Mouse (Mus musculus) megakaryocyte-erythroid progenitor cell, adult 5-6 weeks (primary cell): ENCODE results near the gene Soat2. TPM values are rescaled to one million over a fixed set of nuclear protein-coding genes. Genes with fewer than 3 reads are reported as not detected.

Source experiments
- ATAC-seq: replicated peaks from 2 replicates; pipeline ENCODE4 v1.8.0; 2016; ENCODE audit warnings: mild to moderate bottlenecking, inconsistent platforms; ENCODE audit not compliant: severe bottlenecking, poor library complexity, low FRiP score, low TSS enrichment
- total RNA-seq, 2 experiments: library from RNA; stranded (forward) in 1 of 2; stranded (reverse) in 1 of 2; fragments of 200-1000, 215-1000 nt in 1 of 2; fragments of >200 nt in 1 of 2; fragmentation: Nextera tagmentation in 1 of 2; gene quantifications; 2 replicates each; pipeline ENCODE4 v1.2.3; 2014 to 2017

Soat2 gene
- total RNA-seq, 2 experiments from 2014 or later, result 8.9 to 15.4 TPM

DNA sequence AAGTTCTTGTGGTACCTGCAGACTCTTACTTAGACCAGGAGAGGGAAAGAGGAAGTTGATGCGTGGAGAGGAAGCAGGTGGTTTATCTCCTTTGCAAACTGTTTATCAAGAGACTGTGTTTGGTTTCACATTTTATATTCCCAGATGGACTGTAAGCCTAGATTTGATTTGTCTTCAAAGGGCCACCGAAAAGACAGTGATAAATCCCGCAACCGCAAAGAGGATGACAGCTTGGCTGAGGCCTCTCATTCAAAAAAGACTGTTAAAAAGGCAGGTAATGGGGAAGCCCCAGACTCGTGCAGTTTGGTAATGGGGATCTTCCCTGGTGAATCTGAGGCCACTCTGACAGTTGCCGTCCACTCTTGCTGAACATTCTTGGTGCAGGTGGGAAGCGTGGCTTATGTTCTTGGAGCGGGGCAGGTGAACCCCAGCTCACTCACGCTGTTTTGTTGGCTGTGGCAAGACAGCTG lies 57.8 kb downstream of the Soat2 start:
- ATAC-seq, result no peak

DNA sequence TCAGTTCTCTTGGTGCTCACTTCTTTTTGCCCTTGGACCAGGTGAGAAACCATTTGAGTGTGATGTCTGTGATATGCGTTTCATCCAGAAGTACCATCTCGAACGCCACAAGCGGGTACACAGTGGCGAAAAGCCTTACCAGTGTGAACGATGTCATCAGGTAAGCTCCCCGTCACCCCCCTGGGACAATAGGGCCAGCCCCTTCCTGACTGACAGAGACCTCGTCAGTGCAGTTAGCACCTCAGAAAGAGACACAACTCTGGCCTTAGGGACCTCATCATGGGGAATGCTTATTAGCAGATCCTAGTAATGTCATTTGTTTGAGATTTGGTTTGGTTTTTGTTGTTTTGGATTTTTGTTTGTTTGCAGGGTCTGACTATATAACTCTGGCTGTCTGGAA lies 58.8 kb downstream of the Soat2 start:
- no peak for ATAC-seq

DNA sequence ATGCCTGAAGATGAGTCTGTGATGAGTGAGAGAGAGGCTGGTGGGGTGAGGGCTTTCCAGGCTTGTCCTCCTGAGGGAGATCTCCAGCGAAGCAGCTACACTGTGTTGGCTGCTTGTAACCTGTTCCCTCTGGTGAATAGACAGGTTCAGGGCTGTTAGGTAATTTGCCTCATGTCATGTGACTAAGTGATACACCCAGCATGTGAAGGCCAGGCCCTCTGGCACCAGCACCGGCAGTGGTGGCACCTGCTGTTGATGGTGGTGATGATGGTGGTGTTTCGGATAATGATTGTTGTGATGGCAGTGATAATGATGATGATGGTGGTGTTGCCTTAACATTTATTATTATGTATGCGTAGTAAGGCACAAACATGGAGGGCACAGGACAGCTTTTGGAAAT lies 60.5 kb downstream of the Soat2 start:
- no peak for ATAC-seq

DNA sequence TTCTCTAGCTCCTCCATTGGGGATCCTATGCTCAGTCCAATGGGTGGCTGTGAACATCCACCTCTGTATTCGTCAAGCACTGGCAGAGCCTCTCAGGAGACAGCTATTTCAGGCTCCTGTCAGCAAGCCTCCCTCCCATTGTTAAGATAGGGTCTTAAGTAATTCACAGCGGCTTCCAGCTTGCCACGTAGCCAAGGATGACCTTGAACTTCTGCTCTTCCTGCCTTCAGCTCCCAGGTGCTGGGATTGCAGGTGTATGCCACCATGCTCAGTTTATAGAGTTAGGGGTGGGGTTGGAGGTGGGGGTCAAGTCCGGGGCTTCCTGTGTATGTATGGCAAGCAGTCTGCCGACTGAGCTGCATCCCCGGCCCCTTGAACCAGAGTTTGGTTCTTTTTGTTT lies 61.6 kb downstream of the Soat2 start:
- ATAC-seq, result no peak

Other genes starting within 250 kb of the Soat2 start
- not detected in 2 replicates for gene Krt4, start 225.8 kb upstream of the Soat2 start, total RNA-seq (2014; fragmentation: Nextera tagmentation)
- not detected in 2 replicates for gene Krt4, start 225.8 kb upstream of the Soat2 start, total RNA-seq (2017)
- gene Krt79, start 210.2 kb upstream of the Soat2 start, total RNA-seq (2014; fragmentation: Nextera tagmentation), result not detected in 2 replicates
- gene Krt79, start 210.2 kb upstream of the Soat2 start, total RNA-seq (2017), result not detected in 2 replicates
- not detected in 2 replicates for gene Krt78, start 196.2 kb upstream of the Soat2 start, total RNA-seq (2014; fragmentation: Nextera tagmentation)
- gene Krt78, start 196.2 kb upstream of the Soat2 start, total RNA-seq (2017), result not detected in 2 replicates
- gene Krt8, start 146.0 kb upstream of the Soat2 start, total RNA-seq (2014; fragmentation: Nextera tagmentation), result 0.17 and 1.5 TPM in 2 replicates
- 0.27 TPM in 1 of 2 replicates, not detected in the other for gene Krt8, start 146.0 kb upstream of the Soat2 start, total RNA-seq (2017)
- gene Krt18, start 122.3 kb upstream of the Soat2 start, total RNA-seq (2014; fragmentation: Nextera tagmentation), result 8.3 TPM in 1 of 2 replicates, not detected in the other
- gene Krt18, start 122.3 kb upstream of the Soat2 start, total RNA-seq (2017), result 7.2 and 11.5 TPM in 2 replicates
- 328 and 355 TPM in 2 replicates for gene Eif4b, start 76.8 kb upstream of the Soat2 start, total RNA-seq (2014; fragmentation: Nextera tagmentation)
- 527 and 549 TPM in 2 replicates for gene Eif4b, start 76.8 kb upstream of the Soat2 start, total RNA-seq (2017)
- gene Tns2, start 50.1 kb upstream of the Soat2 start, total RNA-seq (2014; fragmentation: Nextera tagmentation), result not detected in 2 replicates
- not detected in 2 replicates for gene Tns2, start 50.1 kb upstream of the Soat2 start, total RNA-seq (2017)
- 19.6 and 21.5 TPM in 2 replicates for gene Spryd3, start 14.3 kb upstream of the Soat2 start, total RNA-seq (2014; fragmentation: Nextera tagmentation)
- gene Spryd3, start 14.3 kb upstream of the Soat2 start, total RNA-seq (2017), result 14.4 and 18.7 TPM in 2 replicates
- not detected in 2 replicates for gene Igfbp6, start 6.2 kb upstream of the Soat2 start, total RNA-seq (2014; fragmentation: Nextera tagmentation)
- gene Igfbp6, start 6.2 kb upstream of the Soat2 start, total RNA-seq (2017), result not detected in 2 replicates
- 39.8 and 65.3 TPM in 2 replicates for gene Zfp740, start 52.7 kb downstream of the Soat2 start, total RNA-seq (2014; fragmentation: Nextera tagmentation)
- gene Zfp740, start 52.7 kb downstream of the Soat2 start, total RNA-seq (2017), result 33.0 and 39.0 TPM in 2 replicates
- gene Csad, start 54.2 kb downstream of the Soat2 start, total RNA-seq (2014; fragmentation: Nextera tagmentation), result 9.6 and 21.4 TPM in 2 replicates
- 11.4 and 33.8 TPM in 2 replicates for gene Csad, start 54.2 kb downstream of the Soat2 start, total RNA-seq (2017)
- 13.1 and 17.0 TPM in 2 replicates for gene Itgb7, start 81.4 kb downstream of the Soat2 start, total RNA-seq (2014; fragmentation: Nextera tagmentation)
- 47.2 and 51.0 TPM in 2 replicates for gene Itgb7, start 81.4 kb downstream of the Soat2 start, total RNA-seq (2017)
- gene Rarg, start 107.0 kb downstream of the Soat2 start, total RNA-seq (2014; fragmentation: Nextera tagmentation), result 0.61 and 1.8 TPM in 2 replicates
- 1.6 and 6.7 TPM in 2 replicates for gene Rarg, start 107.0 kb downstream of the Soat2 start, total RNA-seq (2017)
- not detected in 2 replicates for gene Gm9918, start 120.0 kb downstream of the Soat2 start, total RNA-seq (2014; fragmentation: Nextera tagmentation)
- gene Gm9918, start 120.0 kb downstream of the Soat2 start, total RNA-seq (2017), result not detected in 2 replicates
- 30.4 and 32.9 TPM in 2 replicates for gene Mfsd5, start 128.9 kb downstream of the Soat2 start, total RNA-seq (2014; fragmentation: Nextera tagmentation)
- 14.2 and 19.5 TPM in 2 replicates for gene Mfsd5, start 128.9 kb downstream of the Soat2 start, total RNA-seq (2017)
- gene Espl1, start 145.7 kb downstream of the Soat2 start, total RNA-seq (2014; fragmentation: Nextera tagmentation), result 54.5 and 68.3 TPM in 2 replicates
- 16.6 and 40.6 TPM in 2 replicates for gene Espl1, start 145.7 kb downstream of the Soat2 start, total RNA-seq (2017)
- gene Pfdn5, start 175.6 kb downstream of the Soat2 start, total RNA-seq (2014; fragmentation: Nextera tagmentation), result 210 and 293 TPM in 2 replicates
- 214 and 318 TPM in 2 replicates for gene Pfdn5, start 175.6 kb downstream of the Soat2 start, total RNA-seq (2017)
- gene Myg1, start 181.2 kb downstream of the Soat2 start, total RNA-seq (2014; fragmentation: Nextera tagmentation), result 85.2 and 86.5 TPM in 2 replicates
- 60.8 and 73.8 TPM in 2 replicates for gene Myg1, start 181.2 kb downstream of the Soat2 start, total RNA-seq (2017)
- gene Aaas, start 200.2 kb downstream of the Soat2 start, total RNA-seq (2014; fragmentation: Nextera tagmentation), result 145 and 165 TPM in 2 replicates
- gene Aaas, start 200.2 kb downstream of the Soat2 start, total RNA-seq (2017), result 179 and 207 TPM in 2 replicates
- not detected in 2 replicates for gene Sp7, start 216.7 kb downstream of the Soat2 start, total RNA-seq (2014; fragmentation: Nextera tagmentation)
- not detected in 2 replicates for gene Sp7, start 216.7 kb downstream of the Soat2 start, total RNA-seq (2017)